Mouse (Mus musculus): ENCODE measurements around the gene Rcbtb1. TPM values are rescaled to one million over a fixed set of nuclear protein-coding genes. Genes with fewer than 3 reads are reported as not detected.

Rcbtb1 gene
- total and polyA plus RNA-seq, 3 experiments: 1.8 to 12.0 (median 9.4) TPM

- Histone ChIP-seq H3K4me1 (ENCODE audit: insufficient read depth, low read depth, low read length) (no peaks in the 10 kb centered on the region), H3K4me3 (ENCODE audit: low read depth, low read length) (no peak overlapping the region), H3K27me3 (ENCODE audit: insufficient read depth, low read length) (peaks cover 2% of the 10 kb centered on the region; the same call in 1 of the 2 replicates), H3K36me3 (replicated peaks) (no peaks in the 10 kb centered on the region), H3K9me3 (replicated peaks) (no peaks in the 10 kb centered on the region)
- ATAC-seq (ENCODE audit: extremely low read depth, insufficient number of reproducible peaks, low FRiP score, poor library complexity, severe bottlenecking) (no peak), DNase-seq (ENCODE audit: low spot score) (no peak)
- TF ChIP-seq CTCF (IDR thresholded peaks at IDR 0.05; ENCODE audit: low read depth, low read length): no peak
- no peak for TF ChIP-seq GATA2 (IDR thresholded peaks at IDR 0.05; ENCODE audit: borderline replicate concordance, low read depth, low read length)
- no peak for TF ChIP-seq TAL1 (conservative IDR thresholded peaks at IDR 0.05; ENCODE audit: low read depth, low read length)
- no peak for TF ChIP-seq GATA1 (IDR thresholded peaks at IDR 0.05; ENCODE audit: borderline replicate concordance, low read length)
- TF ChIP-seq POLR2AphosphoS5 (IDR thresholded peaks at IDR 0.05; ENCODE audit: insufficient replicate concordance, low read depth, low read length): no peak
These were observed 15.5 kb upstream of the Rcbtb1 start for GRCm38 (mm10) chr14:59185514-59185913.

- TF ChIP-seq CTCF (IDR thresholded peaks at IDR 0.05; ENCODE audit: low read depth, low read length) (no peak), GATA2 (IDR thresholded peaks at IDR 0.05; ENCODE audit: borderline replicate concordance, low read depth, low read length) (no peak)
- DNase-seq (ENCODE audit: low spot score) (no peak), ATAC-seq (ENCODE audit: extremely low read depth, insufficient number of reproducible peaks, low FRiP score, poor library complexity, severe bottlenecking) (no peak)
- no peaks in the 10 kb centered on the region for H3K36me3 ChIP-seq (replicated peaks)
- H3K9me3 ChIP-seq (replicated peaks): no peaks in the 10 kb centered on the region
- no peak overlapping the region for H3K4me3 ChIP-seq (ENCODE audit: low read depth, low read length)
- H3K4me1 ChIP-seq (ENCODE audit: insufficient read depth, low read depth, low read length): no peaks in the 10 kb centered on the region
- peaks cover 2% of the 10 kb centered on the region; the same call in 1 of the 2 replicates for H3K27me3 ChIP-seq (ENCODE audit: insufficient read depth, low read length)
These were observed 14.9 kb upstream of the Rcbtb1 start for GRCm38 (mm10) chr14:59186121-59186520.

- Histone ChIP-seq H3K27me3 (ENCODE audit: insufficient read depth, low read length) (peaks cover 2% of the 10 kb centered on the region; the same call in 1 of the 2 replicates), H3K36me3 (replicated peaks) (no peaks in the 10 kb centered on the region), H3K4me1 (ENCODE audit: insufficient read depth, low read depth, low read length) (peaks cover 4% of the 10 kb centered on the region), H3K4me3 (ENCODE audit: low read depth, low read length) (peak overlapping the region; percentile 81), H3K9me3 (replicated peaks) (peaks cover 6% of the 10 kb centered on the region; the same call in 1 of the 2 replicates)
- ATAC-seq (ENCODE audit: extremely low read depth, insufficient number of reproducible peaks, low FRiP score, poor library complexity, severe bottlenecking) (no peak), DNase-seq (ENCODE audit: low spot score) (no peak)
- no peak for TF ChIP-seq GATA2 (IDR thresholded peaks at IDR 0.05; ENCODE audit: borderline replicate concordance, low read depth, low read length)
- TF ChIP-seq TAL1 (conservative IDR thresholded peaks at IDR 0.05; ENCODE audit: low read depth, low read length): no peak
- TF ChIP-seq POLR2AphosphoS5 (IDR thresholded peaks at IDR 0.05; ENCODE audit: insufficient replicate concordance, low read depth, low read length): no peak
- no peak for TF ChIP-seq GATA1 (IDR thresholded peaks at IDR 0.05; ENCODE audit: borderline replicate concordance, low read length)
- no peak for TF ChIP-seq CTCF (IDR thresholded peaks at IDR 0.05; ENCODE audit: low read depth, low read length)
These were observed 701 bp downstream of the Rcbtb1 start for GRCm38 (mm10) chr14:59201604-59202215.

GRCm38 (mm10) chr14:59205461-59205860 is 4.5 kb downstream of the Rcbtb1 start:
- H3K4me1 ChIP-seq (ENCODE audit: insufficient read depth, low read depth, low read length): peaks cover 4% of the 10 kb centered on the region
- no peak for TF ChIP-seq TAL1 (conservative IDR thresholded peaks at IDR 0.05; ENCODE audit: low read depth, low read length)
- no peak for TF ChIP-seq GATA1 (IDR thresholded peaks at IDR 0.05; ENCODE audit: borderline replicate concordance, low read length)
- H3K27me3 ChIP-seq (ENCODE audit: insufficient read depth, low read length): peaks cover 2% of the 10 kb centered on the region; the same call in 1 of the 2 replicates
- no peaks in the 10 kb centered on the region for H3K36me3 ChIP-seq (replicated peaks)
- no peak for ATAC-seq (ENCODE audit: extremely low read depth, insufficient number of reproducible peaks, low FRiP score, poor library complexity, severe bottlenecking)
- no peak for DNase-seq (ENCODE audit: low spot score)
- H3K4me3 ChIP-seq (ENCODE audit: low read depth, low read length): no peak overlapping the region
- peaks cover 6% of the 10 kb centered on the region; the same call in 1 of the 2 replicates for H3K9me3 ChIP-seq (replicated peaks)

- Histone ChIP-seq H3K4me3 (ENCODE audit: low read depth, low read length) (no peak overlapping the region), H3K9me3 (replicated peaks) (peaks cover 3% of the 10 kb centered on the region; the same call in 1 of the 2 replicates), H3K36me3 (replicated peaks) (no peaks in the 10 kb centered on the region), H3K4me1 (ENCODE audit: insufficient read depth, low read depth, low read length) (no peaks in the 10 kb centered on the region), H3K27me3 (ENCODE audit: insufficient read depth, low read length) (peaks cover 2% of the 10 kb centered on the region; the same call in 1 of the 2 replicates)
- TF ChIP-seq TAL1 (conservative IDR thresholded peaks at IDR 0.05; ENCODE audit: low read depth, low read length) (no peak), GATA1 (IDR thresholded peaks at IDR 0.05; ENCODE audit: borderline replicate concordance, low read length) (no peak), CTCF (IDR thresholded peaks at IDR 0.05; ENCODE audit: low read depth, low read length) (no peak), POLR2AphosphoS5 (IDR thresholded peaks at IDR 0.05; ENCODE audit: insufficient replicate concordance, low read depth, low read length) (no peak), GATA2 (IDR thresholded peaks at IDR 0.05; ENCODE audit: borderline replicate concordance, low read depth, low read length) (no peak)
- ATAC-seq (ENCODE audit: extremely low read depth, insufficient number of reproducible peaks, low FRiP score, poor library complexity, severe bottlenecking): no peak
- DNase-seq (ENCODE audit: low spot score): no peak
These were observed 5.1 kb downstream of the Rcbtb1 start for GRCm38 (mm10) chr14:59205976-59206583.

GRCm38 (mm10) chr14:59209003-59209402 is 8.0 kb downstream of the Rcbtb1 start:
- H3K4me3 ChIP-seq (ENCODE audit: low read depth, low read length): no peak overlapping the region
- TF ChIP-seq POLR2AphosphoS5 (IDR thresholded peaks at IDR 0.05; ENCODE audit: insufficient replicate concordance, low read depth, low read length) (no peak), GATA2 (IDR thresholded peaks at IDR 0.05; ENCODE audit: borderline replicate concordance, low read depth, low read length) (no peak), CTCF (IDR thresholded peaks at IDR 0.05; ENCODE audit: low read depth, low read length) (no peak), TAL1 (conservative IDR thresholded peaks at IDR 0.05; ENCODE audit: low read depth, low read length) (no peak), GATA1 (IDR thresholded peaks at IDR 0.05; ENCODE audit: borderline replicate concordance, low read length) (no peak)
- H3K27me3 ChIP-seq (ENCODE audit: insufficient read depth, low read length): peaks cover 2% of the 10 kb centered on the region; the same call in 1 of the 2 replicates
- no peaks in the 10 kb centered on the region for H3K36me3 ChIP-seq (replicated peaks)
- ATAC-seq (ENCODE audit: extremely low read depth, insufficient number of reproducible peaks, low FRiP score, poor library complexity, severe bottlenecking) (no peak), DNase-seq (ENCODE audit: low spot score) (no peak)
- no peaks in the 10 kb centered on the region for H3K4me1 ChIP-seq (ENCODE audit: insufficient read depth, low read depth, low read length)
- no peaks in the 10 kb centered on the region for H3K9me3 ChIP-seq (replicated peaks)
